Comparison of ENCODE assay signal across 7 mouse cellular contexts in the genomic region with DNA sequence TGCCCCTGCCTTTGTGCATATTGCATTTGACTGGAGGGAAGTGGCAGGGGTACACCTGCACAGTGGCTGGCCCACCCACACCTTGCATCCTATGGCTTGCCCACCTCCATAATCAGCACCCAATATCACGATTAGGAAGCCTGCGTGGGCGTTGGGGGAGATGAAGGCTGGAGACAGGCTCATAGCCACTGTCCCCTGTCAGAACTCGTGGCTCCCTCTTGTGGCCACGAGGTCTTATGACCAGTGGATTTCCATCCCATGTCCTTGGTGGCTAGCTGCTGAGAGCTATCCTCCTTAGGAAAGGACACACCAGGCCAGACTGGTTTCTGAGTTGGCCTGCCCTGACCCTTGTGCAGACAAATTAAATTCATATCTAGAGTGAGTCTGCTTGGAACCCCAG.
DNase-seq lines count a peak whose midpoint lies in the region; ATAC-seq lines count a peak whose summit lies in the region.

No protein-coding gene starts in this region.

- H3K9me3 ChIP-seq in hindbrain, embryonic 16.5 days (ENCODE audit: control insufficient read depth, low read length): no peaks in the 10 kb centered on the region

- peak overlapping the region; percentile 47 for H3K9ac ChIP-seq in hindbrain, embryonic 16.5 days (ENCODE audit: low read depth, low read length)

- no peak overlapping the region for H3K27ac ChIP-seq in hindbrain, embryonic 16.5 days (ENCODE audit: low read depth, low read length)

- peak; percentile 74 for ATAC-seq in hindbrain, embryonic 16.5 days
- peak; percentile 86 for ATAC-seq in megakaryocyte-erythroid progenitor cell, adult 5-6 weeks (replicated peaks; ENCODE audit: low FRiP score, low TSS enrichment, poor library complexity, severe bottlenecking)

- peak; percentile 29 for DNase-seq in T-cell, adult 2 months (ENCODE audit: low spot score)
- DNase-seq in cerebellum, adult 9-10 months: peak; percentile 92
- peak; percentile 60 to 76 for DNase-seq in frontal cortex, postnatal 10 days (ENCODE audit: low spot score in 2 of 2)
- peak; percentile 50 to 70 for DNase-seq in layer of hippocampus, postnatal 25 days (ENCODE audit: extremely low spot score in 1 of 2, low spot score in 1 of 2)
- peak; percentile 74 for DNase-seq in right cerebral cortex, postnatal 14 days

- H3K4me1 ChIP-seq in hindbrain, embryonic 16.5 days (ENCODE audit: control insufficient read depth, insufficient read depth, low read depth, low read length): peaks cover 17% of the 10 kb centered on the region

- H3K27me3 ChIP-seq in hindbrain, embryonic 16.5 days (replicated peaks; ENCODE audit: control insufficient read depth, insufficient read depth, low read length): no peaks in the 10 kb centered on the region

- no peak overlapping the region for H3K4me3 ChIP-seq in hindbrain, embryonic 16.5 days (ENCODE audit: low read length)

- H3K4me2 ChIP-seq in hindbrain, embryonic 16.5 days (ENCODE audit: low read length): 0 out of 2 replicates have a peak overlapping the region, but pooled peaks have one; percentile 25

- H3K36me3 ChIP-seq in hindbrain, embryonic 16.5 days (ENCODE audit: control insufficient read depth, insufficient read depth, low read length): no peaks in the 10 kb centered on the region

- WGBS in hindbrain, embryonic 16.5 days: 0% methylated on average over 5 of the region's 5 CpGs

Comparison
In these comparisons a context has a peak if more than half of its experiments do, and no peak if none do; other contexts are left out.
1. DNase-seq: peak in every context shown above with its lines; median percentile 92 in cerebellum, adult 9-10 months; 74 in right cerebral cortex, postnatal 14 days; 68 in frontal cortex, postnatal 10 days; 60 in layer of hippocampus, postnatal 25 days; 29 in T-cell, adult 2 months.